Mouse (Mus musculus) heart, embryonic 13.5 days (tissue): ENCODE measurements around the gene Dab1. TPM values are rescaled to one million over a fixed set of nuclear protein-coding genes. Genes with fewer than 3 reads are reported as not detected.

Experiments used
- ATAC-seq: fragments of 200-750 bp; cut with Nextera tagmentation; 2 replicates; pipeline ENCODE4 v1.8.0; 2017; ENCODE audit warnings: moderate TSS enrichment; ENCODE audit not compliant: insufficient number of reproducible peaks, low FRiP score, low TSS enrichment; ENCODE audit errors: extremely low read depth
- H3K27ac ChIP-seq: fragments of 300-500 bp; sonication (generic); replicated peaks from 2 replicates; pipeline ENCODE4 v1.5.1; 2015; ENCODE audit warnings: moderate library complexity, mild to moderate bottlenecking, inconsistent platforms
- H3K27me3 ChIP-seq: fragments of 300-500 bp; sonication (generic); replicated peaks from 2 replicates; pipeline ENCODE4 v1.6.1; 2015; ENCODE audit warnings: mild to moderate bottlenecking, inconsistent platforms
- H3K36me3 ChIP-seq: fragments of 300-500 bp; sonication (generic); 2 replicates; pipeline ENCODE4 v1.6.1; 2015; ENCODE audit warnings: mild to moderate bottlenecking, inconsistent platforms
- H3K4me1 ChIP-seq: fragments of 300-500 bp; sonication (generic); 2 replicates; pipeline ENCODE4 v1.6.1; 2015; ENCODE audit warnings: inconsistent platforms
- H3K4me2 ChIP-seq: fragments of 300-500 bp; sonication (generic); 2 replicates; pipeline ENCODE4 v1.6.1; 2015; ENCODE audit warnings: inconsistent platforms, mild to moderate bottlenecking, moderate library complexity
- H3K4me3 ChIP-seq: fragments of 300-500 bp; sonication (generic); 2 replicates; pipeline ENCODE4 v1.5.1; 2015; ENCODE audit warnings: moderate library complexity, mild to moderate bottlenecking, inconsistent platforms
- H3K9ac ChIP-seq: fragments of 300-500 bp; sonication (generic); 2 replicates; pipeline ENCODE4 v1.6.1; 2015; ENCODE audit warnings: inconsistent platforms, mild to moderate bottlenecking, moderate library complexity
- H3K9me3 ChIP-seq: fragments of 300-500 bp; sonication (generic); 2 replicates; pipeline ENCODE4 v1.6.1; 2016; ENCODE audit warnings: inconsistent platforms
- WGBS: fragments of 180-500 bp; shearing (Covaris S2); methylation state at CpG from one replicate; pipeline ENCODE4 v1.1.7; 2015; ENCODE audit warnings: mixed read lengths; 5-methylcytosine and 5-hydroxymethylcytosine counted together
- polyA plus RNA-seq: library from polyadenylated mRNA; unstranded; fragments of >200 nt; fragmentation: Nextera tagmentation; extraction: Ambion mirVana; gene quantifications from 2 replicates; pipeline ENCODE4 v1.2.1, GENCODE M21; 2015

The Dab1 gene
- polyA plus RNA-seq, 1 experiment from 2014 or later: 0.48 TPM

DNA sequence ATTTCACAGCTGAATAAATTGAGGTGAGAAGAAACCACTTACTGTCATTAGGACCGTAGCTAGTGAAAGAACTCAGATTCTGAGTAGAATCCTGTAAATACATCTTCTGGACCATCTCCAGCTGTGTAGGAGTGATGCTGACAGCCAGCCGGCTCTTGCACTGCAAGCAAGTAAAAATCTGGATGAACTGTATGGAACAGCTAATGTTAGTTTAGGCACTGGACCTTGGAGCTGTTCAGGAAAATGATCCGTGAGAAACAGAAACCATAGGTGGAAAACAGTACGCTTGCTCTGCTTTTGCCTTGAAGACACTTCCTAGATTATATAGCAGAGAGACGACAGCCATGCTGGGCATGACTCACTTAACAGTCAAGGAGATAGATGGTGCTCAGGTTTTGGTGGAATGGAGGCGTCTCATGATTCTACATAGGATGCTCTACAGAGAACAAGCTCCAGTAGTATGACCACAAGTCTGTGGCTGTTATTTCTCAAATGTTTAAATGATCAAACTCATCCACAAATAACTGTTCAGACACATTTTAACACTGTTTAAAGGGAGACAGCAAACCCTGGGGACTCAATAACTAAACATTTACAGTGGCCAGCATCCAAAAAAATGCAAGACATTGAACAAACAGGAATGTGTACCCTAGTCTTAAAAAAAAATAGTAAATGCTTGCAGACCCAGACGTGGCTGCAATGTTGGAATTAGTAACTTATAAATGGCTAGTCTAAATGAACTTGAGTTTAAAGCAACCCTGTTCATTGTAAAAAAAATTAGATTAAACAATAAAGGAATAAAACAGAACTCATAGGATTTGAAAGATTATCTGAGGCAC, 429.0 kb downstream of the Dab1 start:
- no peak for ATAC-seq
- Histone ChIP-seq H3K36me3 (no peaks in the 10 kb centered on the region), H3K9ac (no peak overlapping the region), H3K4me1 (0 out of 2 replicates have a peak, but pooled peaks cover 3% of the 10 kb centered on the region), H3K27ac (no peak overlapping the region), H3K4me2 (no peak overlapping the region), H3K27me3 (no peaks in the 10 kb centered on the region), H3K9me3 (no peaks in the 10 kb centered on the region), H3K4me3 (no peak overlapping the region)
- WGBS: 57% methylated on average over 7 of the region's 7 CpGs

DNA sequence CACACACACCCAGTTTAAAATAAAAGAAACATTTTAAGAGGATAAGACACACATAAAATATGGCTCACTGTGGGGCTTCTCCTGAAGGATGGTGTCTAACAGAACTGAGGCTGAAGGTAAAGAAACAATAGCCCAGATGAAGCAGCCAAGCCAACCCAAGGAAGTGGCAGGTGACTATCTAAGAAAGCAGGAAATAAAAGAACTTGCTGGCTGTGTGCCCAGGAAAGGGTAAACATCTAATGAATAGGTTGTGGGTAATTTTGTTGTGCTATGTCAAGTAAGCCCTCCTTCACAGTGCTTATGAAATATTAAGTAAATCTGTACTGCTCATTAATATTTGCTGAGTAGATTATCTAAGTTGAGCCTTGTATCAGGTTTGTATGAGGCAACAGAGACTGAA, 438.0 kb downstream of the Dab1 start:
- H3K27me3 ChIP-seq: 0 out of 2 replicates have a peak, but pooled peaks cover under 1% of the 10 kb centered on the region
- H3K36me3 ChIP-seq: no peaks in the 10 kb centered on the region
- no peak for ATAC-seq
- no peak overlapping the region for H3K4me3 ChIP-seq
- H3K4me1 ChIP-seq: no peaks in the 10 kb centered on the region
- no peaks in the 10 kb centered on the region for H3K9me3 ChIP-seq
- no peak overlapping the region for H3K27ac ChIP-seq
- no peak overlapping the region for H3K9ac ChIP-seq
- no peak overlapping the region for H3K4me2 ChIP-seq

DNA sequence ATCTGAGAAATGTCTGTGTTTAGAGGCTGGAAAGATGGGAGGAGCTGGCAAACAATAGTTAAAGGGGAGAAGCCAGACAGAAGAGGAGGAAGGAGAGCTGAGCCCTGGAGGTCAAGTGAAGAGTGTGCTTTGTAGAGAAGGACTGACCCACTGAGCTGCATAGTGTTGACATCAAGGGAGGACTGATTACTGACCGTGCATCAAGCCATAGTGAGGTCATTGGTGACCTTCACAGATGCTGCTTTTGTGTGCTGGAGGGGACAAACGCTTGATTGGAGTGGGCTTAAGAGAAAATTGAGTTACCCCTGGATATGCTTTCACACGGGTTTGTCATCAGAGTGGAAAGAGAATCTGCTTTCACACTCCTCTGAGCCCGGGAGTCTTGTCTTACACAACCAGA, 440.4 kb downstream of the Dab1 start:
- no peak overlapping the region for H3K9ac ChIP-seq
- H3K4me1 ChIP-seq: no peaks in the 10 kb centered on the region
- WGBS: 48% methylated on average over 4 of the region's 4 CpGs
- H3K4me3 ChIP-seq: no peak overlapping the region
- H3K27me3 ChIP-seq: 0 out of 2 replicates have a peak, but pooled peaks cover 5% of the 10 kb centered on the region
- ATAC-seq: no peak
- no peaks in the 10 kb centered on the region for H3K9me3 ChIP-seq
- H3K4me2 ChIP-seq: no peak overlapping the region
- H3K27ac ChIP-seq: no peak overlapping the region
- no peaks in the 10 kb centered on the region for H3K36me3 ChIP-seq

DNA sequence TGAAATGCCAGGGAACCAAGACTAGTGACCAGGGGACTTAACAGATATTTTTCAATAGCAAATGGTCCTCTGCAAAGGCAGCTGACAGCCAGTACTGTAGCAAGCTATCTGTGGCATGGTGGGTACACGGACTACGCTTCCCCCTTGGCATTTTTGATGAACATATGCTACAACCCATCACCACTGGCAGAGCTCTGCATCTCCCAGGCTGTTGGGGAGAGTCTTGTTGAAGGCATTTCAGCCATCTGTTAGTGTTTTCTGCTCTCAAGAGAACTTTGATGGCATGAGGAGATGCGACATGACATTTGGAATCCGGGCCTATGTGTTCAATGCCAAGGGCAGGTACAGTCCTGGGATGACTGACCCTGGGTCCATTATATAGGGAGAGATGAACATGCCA, 443.2 kb downstream of the Dab1 start:
- no peak overlapping the region for H3K4me3 ChIP-seq
- ATAC-seq: no peak
- 0 out of 2 replicates have a peak, but pooled peaks cover 5% of the 10 kb centered on the region for H3K27me3 ChIP-seq
- H3K36me3 ChIP-seq: no peaks in the 10 kb centered on the region
- H3K9ac ChIP-seq: no peak overlapping the region
- no peak overlapping the region for H3K4me2 ChIP-seq
- no peaks in the 10 kb centered on the region for H3K9me3 ChIP-seq
- WGBS: 81% methylated on average over 4 of the region's 4 CpGs
- peaks cover under 1% of the 10 kb centered on the region for H3K4me1 ChIP-seq
- no peak overlapping the region for H3K27ac ChIP-seq

DNA sequence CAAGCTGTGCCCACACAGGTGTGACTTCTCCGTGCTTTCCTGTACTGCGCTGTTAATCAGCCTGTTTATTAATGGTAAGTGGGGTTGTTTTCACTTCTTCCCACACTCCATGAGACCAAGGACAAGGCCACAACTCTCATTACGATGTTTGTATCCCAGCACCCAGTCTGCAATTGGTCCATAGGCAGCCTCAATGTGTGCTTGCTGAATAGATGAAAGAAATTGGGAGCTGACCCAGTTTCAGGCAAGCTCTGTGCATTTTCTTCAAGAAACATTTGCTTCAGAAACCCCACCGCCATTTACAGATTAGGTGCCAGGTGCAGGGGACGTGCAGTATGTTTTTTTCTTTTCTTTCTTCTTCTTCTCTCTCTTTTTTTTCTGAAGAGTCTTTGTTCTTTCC, 447.7 kb downstream of the Dab1 start:
- Histone ChIP-seq H3K36me3 (no peaks in the 10 kb centered on the region), H3K27me3 (0 out of 2 replicates have a peak, but pooled peaks cover 5% of the 10 kb centered on the region), H3K9ac (no peak overlapping the region), H3K4me3 (no peak overlapping the region), H3K27ac (no peak overlapping the region), H3K9me3 (no peaks in the 10 kb centered on the region), H3K4me2 (no peak overlapping the region), H3K4me1 (peaks cover 7% of the 10 kb centered on the region)
- no peak for ATAC-seq
- 78% methylated on average over 5 of the region's 5 CpGs for WGBS

DNA sequence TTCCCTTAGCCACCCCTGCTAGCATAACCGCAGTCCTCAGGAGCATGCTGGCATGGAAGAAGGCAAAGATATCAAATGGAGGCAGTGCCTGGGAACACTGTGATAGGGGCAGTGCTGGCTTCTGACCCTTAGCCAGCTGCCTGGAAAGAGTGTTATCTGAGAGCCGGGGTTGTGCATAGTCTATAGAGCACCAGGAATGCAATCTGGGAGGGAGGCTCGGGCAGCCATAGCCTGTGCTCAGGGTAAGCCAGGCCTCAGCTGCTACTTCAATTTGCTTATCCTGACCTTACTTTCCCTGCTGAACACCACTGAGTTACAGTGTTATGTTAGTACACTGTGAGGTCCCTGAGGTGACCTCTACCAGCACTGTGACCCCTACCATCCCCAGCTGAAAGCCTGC, 448.6 kb downstream of the Dab1 start:
- Histone ChIP-seq H3K27ac (no peak overlapping the region), H3K4me1 (peaks cover 7% of the 10 kb centered on the region), H3K27me3 (no peaks in the 10 kb centered on the region), H3K9me3 (no peaks in the 10 kb centered on the region), H3K4me2 (no peak overlapping the region), H3K36me3 (no peaks in the 10 kb centered on the region), H3K9ac (no peak overlapping the region), H3K4me3 (no peak overlapping the region)
- ATAC-seq: no peak
- 11% methylated on average over 3 of the region's 3 CpGs for WGBS

DNA sequence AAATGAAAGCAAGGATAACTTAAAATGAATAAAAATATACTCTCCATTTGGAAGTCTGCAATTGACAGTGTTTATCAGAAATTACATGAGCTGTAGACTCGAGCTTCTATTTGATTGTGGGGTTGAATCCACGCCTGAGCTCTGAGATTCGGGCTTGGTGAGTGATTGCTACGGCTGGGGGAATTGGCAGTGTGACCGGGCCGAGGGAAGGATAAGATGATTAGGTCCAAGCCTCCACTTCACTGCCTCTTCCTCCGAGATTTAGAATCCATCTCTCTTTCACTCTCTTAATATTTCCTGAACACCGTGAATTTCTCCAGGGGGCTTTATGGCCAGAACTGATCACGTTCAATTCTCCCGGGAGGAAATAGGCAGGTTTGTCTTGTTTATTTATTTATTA, 452.1 kb downstream of the Dab1 start:
- no peak overlapping the region for H3K9ac ChIP-seq
- no peaks in the 10 kb centered on the region for H3K27me3 ChIP-seq
- WGBS: 66% methylated on average over 10 of the region's 10 CpGs
- no peak overlapping the region for H3K4me3 ChIP-seq
- no peak overlapping the region for H3K27ac ChIP-seq
- H3K9me3 ChIP-seq: no peaks in the 10 kb centered on the region
- H3K4me1 ChIP-seq: peaks cover 7% of the 10 kb centered on the region
- no peak overlapping the region for H3K4me2 ChIP-seq
- H3K36me3 ChIP-seq: no peaks in the 10 kb centered on the region
- no peak for ATAC-seq

DNA sequence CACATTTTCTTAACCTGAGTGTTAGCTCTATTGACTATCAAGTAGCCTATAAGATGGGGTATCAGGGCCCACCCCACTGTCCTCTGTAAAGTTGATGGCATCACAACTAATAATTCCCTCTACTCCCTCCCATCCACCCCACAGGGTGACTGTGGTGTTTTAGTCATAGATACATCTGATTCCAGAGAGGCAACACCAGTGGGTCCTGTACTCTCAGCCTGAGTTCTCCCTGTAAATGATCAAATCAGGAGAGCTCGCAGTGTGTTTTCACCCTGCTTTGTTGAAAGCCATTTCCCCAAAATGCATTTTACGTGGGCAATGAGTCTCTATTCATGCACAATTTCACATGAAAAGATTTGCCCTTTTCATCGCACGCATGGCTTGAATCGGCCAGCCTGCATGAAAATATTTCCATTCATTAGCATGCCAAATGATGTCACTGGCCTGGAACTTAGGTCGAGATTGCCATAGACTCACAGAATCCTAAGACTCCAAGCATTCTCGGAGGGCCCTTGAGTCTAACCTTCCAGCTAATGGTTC, 454.8 kb downstream of the Dab1 start:
- Histone ChIP-seq H3K27me3 (no peaks in the 10 kb centered on the region), H3K4me1 (no peaks in the 10 kb centered on the region), H3K4me3 (no peak overlapping the region), H3K36me3 (no peaks in the 10 kb centered on the region), H3K27ac (no peak overlapping the region), H3K9me3 (no peaks in the 10 kb centered on the region), H3K4me2 (no peak overlapping the region), H3K9ac (no peak overlapping the region)
- 54% methylated on average over 7 of the region's 7 CpGs for WGBS
- no peak for ATAC-seq

DNA sequence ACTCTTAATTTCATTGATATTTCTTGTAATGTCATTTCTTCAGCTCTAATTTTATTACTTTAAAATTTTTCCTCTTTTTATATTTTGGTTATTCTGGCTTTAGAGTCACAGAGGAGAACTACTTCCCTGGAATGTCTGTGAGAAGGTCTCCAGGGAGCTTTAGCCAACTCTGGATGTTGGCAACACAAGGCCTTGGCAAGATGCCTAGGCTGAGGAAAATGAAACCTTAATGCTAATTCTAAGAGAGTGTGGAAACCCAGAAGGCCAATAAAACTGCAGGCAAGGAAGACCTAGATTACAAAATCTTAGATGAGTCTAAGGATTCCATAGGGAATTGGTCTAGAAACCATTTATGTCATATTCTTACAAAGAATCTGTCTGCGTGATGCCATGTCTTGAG, 458.6 kb downstream of the Dab1 start:
- WGBS: 79% methylated on average over 1 of the region's 1 CpGs
- ATAC-seq: no peak

DNA sequence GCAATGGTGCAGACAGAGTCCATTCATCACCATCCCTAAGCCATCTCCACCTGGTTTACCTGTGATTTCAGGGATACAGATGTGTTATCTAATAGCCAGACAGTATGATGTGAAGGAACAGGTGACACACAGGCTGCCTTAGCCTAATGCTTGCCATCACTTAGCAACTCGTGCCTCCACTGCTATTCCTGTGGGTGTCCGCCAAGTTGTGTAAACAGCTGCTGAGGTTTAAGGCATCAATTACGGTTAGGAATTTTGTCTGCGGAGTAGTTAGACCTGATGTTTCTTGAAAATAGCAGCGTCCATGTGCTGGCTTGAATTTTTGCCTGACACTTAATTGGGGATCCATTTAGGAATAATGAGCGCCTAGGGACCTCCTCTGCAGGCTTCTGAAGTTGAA, 487.1 kb downstream of the Dab1 start:
- no peak overlapping the region for H3K4me3 ChIP-seq
- ATAC-seq: no peak
- no peaks in the 10 kb centered on the region for H3K9me3 ChIP-seq
- no peak overlapping the region for H3K9ac ChIP-seq
- no peaks in the 10 kb centered on the region for H3K4me1 ChIP-seq
- no peaks in the 10 kb centered on the region for H3K27me3 ChIP-seq
- H3K27ac ChIP-seq: no peak overlapping the region
- 68% methylated on average over 6 of the region's 6 CpGs for WGBS
- no peaks in the 10 kb centered on the region for H3K36me3 ChIP-seq
- no peak overlapping the region for H3K4me2 ChIP-seq

More for the DNA sequence above, 458.6 kb downstream of the Dab1 start:
- Histone ChIP-seq H3K4me2 (no peak overlapping the region), H3K27ac (no peak overlapping the region), H3K9ac (no peak overlapping the region), H3K27me3 (no peaks in the 10 kb centered on the region), H3K4me1 (no peaks in the 10 kb centered on the region), H3K4me3 (no peak overlapping the region), H3K9me3 (no peaks in the 10 kb centered on the region), H3K36me3 (no peaks in the 10 kb centered on the region)

DNA sequence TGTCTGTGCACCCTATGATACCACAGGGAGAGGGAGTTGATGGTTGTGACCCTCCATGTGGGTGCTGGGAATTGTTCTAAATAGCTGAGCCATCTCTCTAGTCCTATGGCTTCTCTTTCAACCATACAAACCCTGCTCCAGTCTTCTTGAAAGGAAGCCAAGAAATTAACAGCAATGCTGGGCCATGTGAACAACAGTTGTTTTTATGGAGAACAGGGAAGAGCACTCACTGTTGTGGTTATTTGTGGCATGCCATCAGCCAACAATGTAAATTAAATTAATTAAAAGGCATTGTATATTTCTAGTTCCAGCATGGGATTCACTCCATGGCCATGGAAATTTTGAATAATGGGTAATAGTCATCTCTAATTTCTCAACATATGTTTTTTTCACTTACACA, 492.5 kb downstream of the Dab1 start:
- no peaks in the 10 kb centered on the region for H3K27me3 ChIP-seq
- H3K4me2 ChIP-seq: no peak overlapping the region
- no peak overlapping the region for H3K9ac ChIP-seq
- H3K4me1 ChIP-seq: no peaks in the 10 kb centered on the region
- no peaks in the 10 kb centered on the region for H3K9me3 ChIP-seq
- no peak overlapping the region for H3K27ac ChIP-seq
- H3K4me3 ChIP-seq: no peak overlapping the region
- ATAC-seq: no peak
- H3K36me3 ChIP-seq: no peaks in the 10 kb centered on the region
